Mouse (Mus musculus) heart, embryonic 10.5 days (tissue): ENCODE measurements around the gene Hipk4. TPM values are rescaled to one million over a fixed set of nuclear protein-coding genes. Genes with fewer than 3 reads are reported as not detected.

Source experiments
- DNase-seq: peaks from one replicate; pipeline ENCODE4 v3.0.0-alpha.2; 2017; ENCODE audit warnings: low spot score
- H3K27ac ChIP-seq: fragments of 300-500 bp; sonication (generic); 2 replicates; pipeline ENCODE4 v1.5.1; 2016; ENCODE audit warnings: mild to moderate bottlenecking
- H3K27me3 ChIP-seq: fragments of 300-500 bp; sonication (generic); 2 replicates; pipeline ENCODE4 v1.6.1; 2016; ENCODE audit warnings: mild to moderate bottlenecking; ENCODE audit not compliant: poor library complexity, insufficient read depth, severe bottlenecking
- H3K36me3 ChIP-seq: fragments of 300-500 bp; sonication (generic); 2 replicates; pipeline ENCODE4 v1.6.1; 2016; ENCODE audit warnings: mild to moderate bottlenecking, moderate library complexity
- H3K4me1 ChIP-seq: fragments of 300-500 bp; sonication (generic); 2 replicates; pipeline ENCODE4 v1.6.1; 2016; ENCODE audit warnings: mild to moderate bottlenecking
- H3K4me3 ChIP-seq: fragments of 300-500 bp; sonication (generic); 2 replicates; pipeline ENCODE4 v1.5.1; 2016; ENCODE audit warnings: mild to moderate bottlenecking, moderate library complexity
- H3K9me3 ChIP-seq: fragments of 300-500 bp; sonication (generic); 2 replicates; pipeline ENCODE4 v1.6.1; 2016; ENCODE audit warnings: mild to moderate bottlenecking, moderate library complexity
- WGBS: fragments of 180-500 bp; shearing (Covaris S2); methylation state at CpG from one replicate; pipeline ENCODE4 v1.1.7; 2016; 5-methylcytosine and 5-hydroxymethylcytosine counted together
- polyA plus RNA-seq: library from polyadenylated mRNA; unstranded; fragments of >200 nt; fragmentation: Nextera tagmentation; extraction: Ambion mirVana; gene quantifications from 2 replicates; pipeline ENCODE4 v1.2.1, GENCODE M21; 2016

The Hipk4 gene
- polyA plus RNA-seq, 1 experiment from 2014 or later = 0.59 TPM

DNA sequence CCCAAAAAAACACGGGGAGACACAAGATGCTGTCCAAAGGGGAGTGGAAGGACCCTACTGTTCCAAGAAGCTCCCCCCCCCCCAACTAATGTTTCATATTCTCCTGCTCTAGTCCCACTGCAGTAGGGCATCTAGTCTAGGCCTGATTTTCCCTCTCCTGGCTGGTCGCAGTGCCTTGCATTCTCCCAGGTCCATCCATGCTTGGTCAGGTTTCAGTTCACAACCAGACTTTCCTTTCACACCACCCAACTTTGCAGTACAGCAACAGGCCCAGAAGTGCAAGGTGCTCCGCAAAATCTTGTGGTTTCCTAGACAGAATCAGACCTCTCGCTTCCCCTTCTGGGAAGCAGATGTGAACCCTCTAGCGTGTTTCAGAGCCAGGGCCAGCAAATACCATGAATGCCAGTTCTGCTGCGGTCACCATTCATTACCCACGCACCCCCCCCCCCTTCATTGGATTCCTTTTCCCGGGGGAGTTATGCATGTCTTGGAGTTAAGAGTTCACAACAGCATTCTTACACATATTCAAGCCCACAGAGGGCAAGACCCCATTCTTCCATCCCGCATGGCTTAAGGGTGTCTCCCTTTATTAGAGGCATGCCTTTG is 16.2 kb upstream of the Hipk4 start:
- DNase-seq = no peak
- no peaks in the 10 kb centered on the region for H3K9me3 ChIP-seq
- H3K4me3 ChIP-seq = peak overlapping the region; percentile 71
- H3K27ac ChIP-seq = peak overlapping the region; percentile 95
- H3K4me1 ChIP-seq = peaks cover 31% of the 10 kb centered on the region
- no peaks in the 10 kb centered on the region for H3K27me3 ChIP-seq
- 44% methylated on average over 9 of the region's 9 CpGs for WGBS
- H3K36me3 ChIP-seq = no peaks in the 10 kb centered on the region

- Histone ChIP-seq H3K9me3 (no peaks in the 10 kb centered on the region), H3K36me3 (no peaks in the 10 kb centered on the region), H3K4me3 (peak overlapping the region; percentile 71), H3K4me1 (peaks cover 28% of the 10 kb centered on the region), H3K27ac (peak overlapping the region; percentile 95), H3K27me3 (no peaks in the 10 kb centered on the region)
- 1% methylated on average over 54 of the region's 54 CpGs for WGBS
- DNase-seq = peak; percentile 100
These were observed 15.1 kb upstream of the Hipk4 start for GRCm38 (mm10) chr7:27507711-27508647.

DNA sequence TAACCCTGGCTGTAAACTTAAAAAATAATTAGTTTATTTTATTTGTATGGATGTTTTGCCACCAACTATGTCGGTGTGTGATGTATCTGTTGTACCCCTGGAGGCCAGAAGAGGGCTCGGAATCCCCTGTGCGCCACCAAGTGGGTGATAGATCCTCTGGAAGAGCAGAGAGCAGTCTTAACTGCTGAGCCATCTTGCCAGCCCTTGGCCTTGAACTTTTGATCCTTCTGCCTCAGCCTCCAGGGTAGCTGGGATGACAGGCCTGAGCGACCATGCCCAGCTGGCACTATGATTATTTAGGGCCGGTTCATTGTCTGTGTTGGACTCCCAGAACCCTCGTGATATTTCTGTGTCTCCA is 14.4 kb upstream of the Hipk4 start:
- Histone ChIP-seq H3K27me3 (no peaks in the 10 kb centered on the region), H3K36me3 (no peaks in the 10 kb centered on the region), H3K9me3 (no peaks in the 10 kb centered on the region), H3K4me1 (peaks cover 26% of the 10 kb centered on the region), H3K27ac (peak overlapping the region; percentile 95), H3K4me3 (peak overlapping the region; percentile 71)
- 15% methylated on average over 6 of the region's 6 CpGs for WGBS
- no peak for DNase-seq

- 83% methylated on average over 2 of the region's 2 CpGs for WGBS
- Histone ChIP-seq H3K9me3 (no peaks in the 10 kb centered on the region), H3K4me3 (no peak overlapping the region), H3K27me3 (no peaks in the 10 kb centered on the region), H3K36me3 (no peaks in the 10 kb centered on the region), H3K27ac (no peak overlapping the region), H3K4me1 (peaks cover 18% of the 10 kb centered on the region)
- DNase-seq = no peak
These were observed 12.3 kb upstream of the Hipk4 start for GRCm38 (mm10) chr7:27510809-27511208.

GRCm38 (mm10) chr7:27514961-27515360 is 8.1 kb upstream of the Hipk4 start:
- no peak overlapping the region for H3K4me3 ChIP-seq
- DNase-seq = no peak
- 0 out of 2 replicates have a peak, but pooled peaks cover 5% of the 10 kb centered on the region for H3K9me3 ChIP-seq
- WGBS = 74% methylated on average over 9 of the region's 9 CpGs
- no peaks in the 10 kb centered on the region for H3K4me1 ChIP-seq
- H3K27ac ChIP-seq = no peak overlapping the region
- no peaks in the 10 kb centered on the region for H3K27me3 ChIP-seq
- peaks cover 27% of the 10 kb centered on the region for H3K36me3 ChIP-seq

- Histone ChIP-seq H3K36me3 (peaks cover 27% of the 10 kb centered on the region), H3K27me3 (no peaks in the 10 kb centered on the region), H3K9me3 (0 out of 2 replicates have a peak, but pooled peaks cover 7% of the 10 kb centered on the region), H3K4me3 (no peak overlapping the region), H3K4me1 (peaks cover 5% of the 10 kb centered on the region), H3K27ac (no peak overlapping the region)
- 83% methylated on average over 9 of the region's 9 CpGs for WGBS
- DNase-seq = no peak
These were observed 4.8 kb upstream of the Hipk4 start for GRCm38 (mm10) chr7:27518314-27518713.

GRCm38 (mm10) chr7:27520104-27520503 is 3.0 kb upstream of the Hipk4 start:
- H3K4me3 ChIP-seq = no peak overlapping the region
- DNase-seq = no peak
- H3K36me3 ChIP-seq = peaks cover 27% of the 10 kb centered on the region
- 0 out of 2 replicates have a peak, but pooled peaks cover 7% of the 10 kb centered on the region for H3K9me3 ChIP-seq
- no peaks in the 10 kb centered on the region for H3K27me3 ChIP-seq
- H3K4me1 ChIP-seq = peaks cover 7% of the 10 kb centered on the region
- no peak overlapping the region for H3K27ac ChIP-seq

GRCm38 (mm10) chr7:27520599-27520998 is 2.5 kb upstream of the Hipk4 start:
- WGBS = 73% methylated on average over 1 of the region's 1 CpGs
- Histone ChIP-seq H3K4me3 (no peak overlapping the region), H3K4me1 (peaks cover 11% of the 10 kb centered on the region), H3K9me3 (0 out of 2 replicates have a peak, but pooled peaks cover 7% of the 10 kb centered on the region), H3K27ac (no peak overlapping the region), H3K36me3 (peaks cover 27% of the 10 kb centered on the region), H3K27me3 (no peaks in the 10 kb centered on the region)
- no peak for DNase-seq

GRCm38 (mm10) chr7:27523805-27524204 is 738 bp downstream of the Hipk4 start:
- Histone ChIP-seq H3K4me3 (no peak overlapping the region), H3K27ac (no peak overlapping the region), H3K4me1 (peaks cover 18% of the 10 kb centered on the region), H3K36me3 (peaks cover 10% of the 10 kb centered on the region), H3K9me3 (0 out of 2 replicates have a peak, but pooled peaks cover 7% of the 10 kb centered on the region), H3K27me3 (no peaks in the 10 kb centered on the region)
- 95% methylated on average over 13 of the region's 13 CpGs for WGBS
- DNase-seq = no peak

- H3K4me1 ChIP-seq = peaks cover 25% of the 10 kb centered on the region
- peaks cover 6% of the 10 kb centered on the region; the same call in 1 of the 2 replicates for H3K36me3 ChIP-seq
- no peak overlapping the region for H3K4me3 ChIP-seq
- H3K9me3 ChIP-seq = no peaks in the 10 kb centered on the region
- H3K27me3 ChIP-seq = no peaks in the 10 kb centered on the region
- H3K27ac ChIP-seq = 0 out of 2 replicates have a peak overlapping the region, but pooled peaks have one; percentile 5
- 24% methylated on average over 10 of the region's 10 CpGs for WGBS
- DNase-seq = peak; percentile 88
These were observed 3.2 kb downstream of the Hipk4 start for GRCm38 (mm10) chr7:27526039-27526827.

- no peak for DNase-seq
- Histone ChIP-seq H3K27me3 (no peaks in the 10 kb centered on the region), H3K9me3 (no peaks in the 10 kb centered on the region), H3K4me1 (peaks cover 18% of the 10 kb centered on the region; the same call in 1 of the 2 replicates), H3K36me3 (peaks cover 29% of the 10 kb centered on the region), H3K4me3 (no peak overlapping the region), H3K27ac (no peak overlapping the region)
- WGBS = 79% methylated on average over 21 of the region's 21 CpGs
These were observed 6.0 kb downstream of the Hipk4 start for GRCm38 (mm10) chr7:27529070-27529469.

- H3K36me3 ChIP-seq = peaks cover 40% of the 10 kb centered on the region
These were observed 7.9 kb downstream of the Hipk4 start for GRCm38 (mm10) chr7:27530937-27531336.

More at GRCm38 (mm10) chr7:27530937-27531336, 7.9 kb downstream of the Hipk4 start:
- WGBS = 75% methylated on average over 3 of the region's 3 CpGs
- DNase-seq = no peak
- Histone ChIP-seq H3K4me3 (no peak overlapping the region), H3K27ac (no peak overlapping the region), H3K9me3 (no peaks in the 10 kb centered on the region), H3K27me3 (no peaks in the 10 kb centered on the region), H3K4me1 (peaks cover 17% of the 10 kb centered on the region)
